Mouse (Mus musculus) kidney, adult 2 months (tissue): ENCODE measurements around the gene Kcnk10. TPM values are rescaled to one million over a fixed set of nuclear protein-coding genes. Genes with fewer than 3 reads are reported as not detected.

Experiments used
- DNase-seq: peaks from one replicate; pipeline ENCODE4 v3.0.0; 2021
- H3K27ac ChIP-seq: fragments of 200-500 bp; 2 replicates; pipeline ENCODE4 v1.5.1; 2012; ENCODE audit warnings: low read depth, low read length, control low read depth, inconsistent platforms; ENCODE audit not compliant: insufficient read depth
- H3K27me3 ChIP-seq: fragments of 200-500 bp; replicated peaks from 2 replicates; pipeline ENCODE4 v1.6.1; 2012; ENCODE audit warnings: mild to moderate bottlenecking, moderate library complexity, low read length, inconsistent platforms; ENCODE audit not compliant: control insufficient read depth, insufficient read depth
- H3K36me3 ChIP-seq: fragments of 200-500 bp; 2 replicates; pipeline ENCODE4 v1.6.1; 2012; ENCODE audit warnings: mild to moderate bottlenecking, moderate library complexity, low read length, inconsistent platforms; ENCODE audit not compliant: control insufficient read depth, insufficient read depth
- H3K4me1 ChIP-seq: fragments of 200-500 bp; 2 replicates; pipeline ENCODE4 v1.6.1; 2011; ENCODE audit warnings: low read length; ENCODE audit not compliant: control insufficient read depth, insufficient read depth
- H3K4me3 ChIP-seq: fragments of 200-500 bp; 2 replicates; pipeline ENCODE4 v1.5.1; 2011; ENCODE audit warnings: mild to moderate bottlenecking, low read depth, low read length, control low read depth; ENCODE audit not compliant: insufficient read depth
- CTCF ChIP-seq: fragments of 200-500 bp; conservative IDR thresholded peaks from 2 replicates; pipeline ENCODE4 v1.5.1; 2011; ENCODE audit warnings: low read depth, mild to moderate bottlenecking, control low read depth, low read length, moderate library complexity, mixed read lengths; ENCODE audit not compliant: insufficient read depth, insufficient read length
- POLR2A ChIP-seq: fragments of 200-500 bp; IDR thresholded peaks from one replicate; pipeline ENCODE4 v1.6.1; 2011; ENCODE audit warnings: low read depth, low read length, control low read depth
- WGBS: fragments of 180-500 bp; shearing (Covaris S2); methylation state at CpG from one replicate; pipeline ENCODE4 v1.1.7; 2018; 5-methylcytosine and 5-hydroxymethylcytosine counted together
- polyA plus RNA-seq: library from polyadenylated mRNA; depleted of rRNA; stranded (reverse); fragments of >200 nt; gene quantifications from 2 replicates; pipeline ENCODE4 v1.2.3, GENCODE M21; 2012

Gene Kcnk10
- polyA plus RNA-seq, 1 experiment: 0.06 TPM

DNA sequence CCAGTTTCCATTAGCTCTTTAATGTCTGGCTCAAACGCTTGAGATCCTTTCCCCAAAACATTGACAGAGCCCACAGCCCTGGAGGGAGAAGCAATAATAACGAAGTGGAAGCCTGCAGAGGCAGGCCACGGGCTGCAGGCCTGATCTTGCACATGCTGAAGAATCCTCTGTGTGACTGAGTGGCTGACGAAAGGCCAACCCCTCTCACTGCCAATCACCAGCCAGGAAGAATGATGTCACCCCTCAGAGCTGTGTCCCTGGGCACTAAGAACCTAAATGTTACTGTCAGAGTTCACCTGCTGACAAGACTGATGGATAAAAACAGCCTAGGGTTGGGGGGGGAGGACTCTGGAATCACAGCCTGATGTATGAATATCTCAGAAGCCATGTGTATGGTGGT, 72.5 kb downstream of the Kcnk10 start:
- no peaks in the 10 kb centered on the region for H3K4me1 ChIP-seq
- H3K36me3 ChIP-seq: no peaks in the 10 kb centered on the region
- H3K27ac ChIP-seq: no peak overlapping the region
- WGBS: 66% methylated on average over 4 of the region's 4 CpGs
- H3K27me3 ChIP-seq: no peaks in the 10 kb centered on the region
- TF ChIP-seq POLR2A: no peak
- TF ChIP-seq CTCF: no peak
- H3K4me3 ChIP-seq: no peak overlapping the region
- no peak for DNase-seq

GRCm38 (mm10) chr12:98501528-98502280, 76.4 kb downstream of the Kcnk10 start:
- DNase-seq: no peak
- H3K27me3 ChIP-seq: no peaks in the 10 kb centered on the region
- no peak overlapping the region for H3K4me3 ChIP-seq
- TF ChIP-seq CTCF (no peak), POLR2A (no peak)
- H3K4me1 ChIP-seq: no peaks in the 10 kb centered on the region
- H3K27ac ChIP-seq: no peak overlapping the region
- H3K36me3 ChIP-seq: no peaks in the 10 kb centered on the region
- WGBS: 49% methylated on average over 11 of the region's 11 CpGs

DNA sequence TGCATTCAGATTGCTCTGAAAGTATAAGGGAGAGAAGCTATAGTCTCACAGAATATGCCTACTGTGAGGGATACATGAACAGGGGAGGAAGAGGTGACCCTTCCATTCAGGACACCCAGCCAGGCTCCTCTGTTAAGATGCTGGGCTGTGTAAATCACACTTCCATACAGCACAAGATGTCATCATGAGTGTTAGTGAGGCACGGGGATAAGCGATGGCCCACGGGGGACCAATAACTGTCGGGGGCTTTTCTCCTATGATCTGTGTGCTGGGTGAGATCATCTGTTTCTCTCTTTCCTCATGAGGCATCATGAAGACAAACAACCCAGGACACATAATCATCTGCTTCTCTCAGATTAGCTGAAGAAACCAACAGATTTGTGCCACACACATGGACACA, 77.1 kb downstream of the Kcnk10 start:
- WGBS: 76% methylated on average over 4 of the region's 4 CpGs
- H3K27ac ChIP-seq: no peak overlapping the region
- no peak overlapping the region for H3K4me3 ChIP-seq
- TF ChIP-seq CTCF (no peak), POLR2A (no peak)
- no peaks in the 10 kb centered on the region for H3K4me1 ChIP-seq
- no peaks in the 10 kb centered on the region for H3K36me3 ChIP-seq
- DNase-seq: no peak
- no peaks in the 10 kb centered on the region for H3K27me3 ChIP-seq

- no peak overlapping the region for H3K27ac ChIP-seq
- TF ChIP-seq CTCF (no peak), POLR2A (no peak)
These were observed 96.7 kb downstream of the Kcnk10 start for GRCm38 (mm10) chr12:98481460-98481859.

DNA sequence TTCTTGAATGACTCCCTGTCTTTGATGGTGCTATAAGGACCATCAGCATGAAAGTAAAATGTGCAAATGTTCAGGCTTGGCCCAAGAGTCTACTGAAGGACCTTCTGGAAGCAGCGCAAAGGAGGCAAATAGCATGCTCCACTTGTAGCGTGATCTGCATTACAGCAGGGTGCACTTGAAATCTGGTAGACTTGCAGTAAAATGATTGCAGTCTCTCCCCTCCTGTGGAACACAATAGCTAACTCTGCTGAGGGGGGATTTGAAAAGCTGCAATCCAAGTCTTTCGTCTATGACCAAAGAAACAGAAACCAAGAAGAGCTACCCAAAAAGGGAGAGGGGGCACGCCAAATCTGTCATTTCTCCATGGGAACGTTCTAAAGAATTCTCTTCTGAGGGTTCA, 97.1 kb downstream of the Kcnk10 start:
- WGBS: 76% methylated on average over 5 of the region's 5 CpGs
- no peak for DNase-seq
- H3K27me3 ChIP-seq: no peaks in the 10 kb centered on the region
- no peak overlapping the region for H3K27ac ChIP-seq
- no peak overlapping the region for H3K4me3 ChIP-seq
- TF ChIP-seq CTCF: no peak
- TF ChIP-seq POLR2A: no peak
- no peaks in the 10 kb centered on the region for H3K4me1 ChIP-seq
- H3K36me3 ChIP-seq: no peaks in the 10 kb centered on the region

More at GRCm38 (mm10) chr12:98481460-98481859, 96.7 kb downstream of the Kcnk10 start:
- Histone ChIP-seq H3K4me1 (no peaks in the 10 kb centered on the region), H3K4me3 (no peak overlapping the region), H3K27me3 (no peaks in the 10 kb centered on the region), H3K36me3 (no peaks in the 10 kb centered on the region)
- no peak for DNase-seq
- WGBS: 68% methylated on average over 2 of the region's 2 CpGs

GRCm38 (mm10) chr12:98477673-98478461, 100.2 kb downstream of the Kcnk10 start:
- H3K27me3 ChIP-seq: no peaks in the 10 kb centered on the region
- no peak overlapping the region for H3K4me3 ChIP-seq
- DNase-seq: no peak
- TF ChIP-seq CTCF (no peak), POLR2A (no peak)
- WGBS: 54% methylated on average over 8 of the region's 8 CpGs
- no peak overlapping the region for H3K27ac ChIP-seq
- no peaks in the 10 kb centered on the region for H3K4me1 ChIP-seq
- no peaks in the 10 kb centered on the region for H3K36me3 ChIP-seq

GRCm38 (mm10) chr12:98471232-98471631, 106.9 kb downstream of the Kcnk10 start:
- no peak for DNase-seq
- TF ChIP-seq CTCF (no peak), POLR2A (no peak)
- 74% methylated on average over 5 of the region's 5 CpGs for WGBS
- Histone ChIP-seq H3K27ac (no peak overlapping the region), H3K4me3 (no peak overlapping the region), H3K4me1 (no peaks in the 10 kb centered on the region), H3K36me3 (no peaks in the 10 kb centered on the region), H3K27me3 (no peaks in the 10 kb centered on the region)
